Mouse (Mus musculus) thymus, postnatal 4 days (tissue): ENCODE results near the gene Rsph10b.

Source experiments
- DNase-seq: peaks from one replicate; pipeline ENCODE4 v3.0.0; 2021

The Rsph10b gene

GRCm38 (mm10) chr5:143941588-143941987 is 8.8 kb downstream of the Rsph10b start:
- no peak for DNase-seq

- DNase-seq = no peak
Observed at GRCm38 (mm10) chr5:143943231-143944125, 10.6 kb downstream of the Rsph10b start.

GRCm38 (mm10) chr5:143948361-143948760 is 15.5 kb downstream of the Rsph10b start:
- DNase-seq = no peak

- DNase-seq = no peak
Observed at GRCm38 (mm10) chr5:143950016-143950415, 17.2 kb downstream of the Rsph10b start.

- no peak for DNase-seq
Observed at GRCm38 (mm10) chr5:143957101-143957500, 24.3 kb downstream of the Rsph10b start.

- no peak for DNase-seq
Observed at GRCm38 (mm10) chr5:143959551-143959950, 26.7 kb downstream of the Rsph10b start.

- no peak for DNase-seq
Observed at GRCm38 (mm10) chr5:143961176-143961575, 28.3 kb downstream of the Rsph10b start.

GRCm38 (mm10) chr5:143965586-143966345 is 32.9 kb downstream of the Rsph10b start:
- DNase-seq = no peak

- no peak for DNase-seq
Observed at GRCm38 (mm10) chr5:143966671-143967070, 33.8 kb downstream of the Rsph10b start.

GRCm38 (mm10) chr5:143972628-143973027 is 39.8 kb downstream of the Rsph10b start:
- no peak for DNase-seq

- DNase-seq = peak; percentile 74
Observed at GRCm38 (mm10) chr5:143974931-143975630, 42.2 kb downstream of the Rsph10b start.

- DNase-seq = no peak
Observed at GRCm38 (mm10) chr5:143975631-143975933, 42.7 kb downstream of the Rsph10b start.

- DNase-seq = no peak
Observed at GRCm38 (mm10) chr5:143976232-143976631, 43.4 kb downstream of the Rsph10b start.

- DNase-seq = no peak
Observed at GRCm38 (mm10) chr5:143976726-143977431, 44.0 kb downstream of the Rsph10b start.

- DNase-seq = no peak
Observed at GRCm38 (mm10) chr5:143980858-143981257, 48.0 kb downstream of the Rsph10b start.

- DNase-seq = no peak
Observed at GRCm38 (mm10) chr5:143982361-143982760, 49.5 kb downstream of the Rsph10b start.

GRCm38 (mm10) chr5:143985381-143985780 is 52.5 kb downstream of the Rsph10b start:
- no peak for DNase-seq

- DNase-seq = no peak
Observed at GRCm38 (mm10) chr5:143987596-143987995, 54.8 kb downstream of the Rsph10b start.

GRCm38 (mm10) chr5:143989046-143989445 is 56.2 kb downstream of the Rsph10b start:
- DNase-seq = no peak

GRCm38 (mm10) chr5:143990086-143990485 is 57.3 kb downstream of the Rsph10b start:
- no peak for DNase-seq

GRCm38 (mm10) chr5:143992661-143993060 is 59.8 kb downstream of the Rsph10b start:
- DNase-seq = no peak

GRCm38 (mm10) chr5:143993260-143993659 is 60.4 kb downstream of the Rsph10b start:
- DNase-seq = no peak

- no peak for DNase-seq
Observed at GRCm38 (mm10) chr5:143993849-143994248, 61.0 kb downstream of the Rsph10b start.
